Mouse (Mus musculus) natural killer cell, adult 2 months (primary cell): ENCODE data around the gene Olfr1417.

Source experiments
- DNase-seq, 2 experiments: peaks; one replicate each; pipeline ENCODE4 v3.0.0; 2022; ENCODE audit warnings: low spot score in 2 of 2

Olfr1417 gene

GRCm38 (mm10) chr19:11810856-11811255 is 28.2 kb downstream of the Olfr1417 start:
- no peak for DNase-seq

- no peak for DNase-seq
Observed at GRCm38 (mm10) chr19:11810003-11810758, 28.8 kb downstream of the Olfr1417 start.

GRCm38 (mm10) chr19:11808452-11808851 is 30.6 kb downstream of the Olfr1417 start:
- DNase-seq: no peak

GRCm38 (mm10) chr19:11807822-11808221 is 31.2 kb downstream of the Olfr1417 start:
- DNase-seq: no peak

- no peak for DNase-seq
Observed at GRCm38 (mm10) chr19:11807251-11807650, 31.8 kb downstream of the Olfr1417 start.

GRCm38 (mm10) chr19:11804423-11804822 is 34.6 kb downstream of the Olfr1417 start:
- DNase-seq: no peak

- DNase-seq: peak in 1 of 2 experiments; percentile 39
Observed at GRCm38 (mm10) chr19:11800531-11801315, 38.3 kb downstream of the Olfr1417 start.

GRCm38 (mm10) chr19:11794447-11794846 is 44.6 kb downstream of the Olfr1417 start:
- no peak for DNase-seq

- DNase-seq: no peak
Observed at GRCm38 (mm10) chr19:11793741-11794359, 45.2 kb downstream of the Olfr1417 start.

GRCm38 (mm10) chr19:11791825-11792224 is 47.2 kb downstream of the Olfr1417 start:
- DNase-seq: no peak

GRCm38 (mm10) chr19:11788876-11789275 is 50.1 kb downstream of the Olfr1417 start:
- no peak for DNase-seq

GRCm38 (mm10) chr19:11787826-11788225 is 51.2 kb downstream of the Olfr1417 start:
- no peak for DNase-seq

- DNase-seq: no peak
Observed at GRCm38 (mm10) chr19:11785409-11786154, 53.4 kb downstream of the Olfr1417 start.

GRCm38 (mm10) chr19:11777191-11777865 is 61.7 kb downstream of the Olfr1417 start:
- peak; percentile 41 to 64 for DNase-seq
